Mouse (Mus musculus): ENCODE measurements around the gene Nicn1.

GRCm38 (mm10) chr9:108325811-108326210, 35.6 kb downstream of the Nicn1 start:
- TF ChIP-seq POLR2A (IDR thresholded peaks at IDR 0.05; ENCODE audit: insufficient read length, low read depth) = no peak
- TF ChIP-seq TCF3 (IDR thresholded peaks at IDR 0.05; ENCODE audit: insufficient read length, low read depth) = no peak
- no peak for TF ChIP-seq MYOG (IDR thresholded peaks at IDR 0.05; ENCODE audit: control insufficient read depth in 1 of 3, insufficient read depth in 1 of 3, insufficient read length in 2 of 3, low read depth in 2 of 3)
- no peak for TF ChIP-seq TCF12 (IDR thresholded peaks at IDR 0.05; ENCODE audit: insufficient read depth, poor library complexity, severe bottlenecking)
- no peak for TF ChIP-seq E2F4 (IDR thresholded peaks at IDR 0.05; ENCODE audit: insufficient read depth)
- no peak for TF ChIP-seq USF1 (IDR thresholded peaks at IDR 0.05; ENCODE audit: low read depth)
- TF ChIP-seq CEBPB (IDR thresholded peaks at IDR 0.05; ENCODE audit: insufficient read depth, poor library complexity, severe bottlenecking) = no peak
